Mouse (Mus musculus): ENCODE measurements around the gene Cacna2d1.

DNA sequence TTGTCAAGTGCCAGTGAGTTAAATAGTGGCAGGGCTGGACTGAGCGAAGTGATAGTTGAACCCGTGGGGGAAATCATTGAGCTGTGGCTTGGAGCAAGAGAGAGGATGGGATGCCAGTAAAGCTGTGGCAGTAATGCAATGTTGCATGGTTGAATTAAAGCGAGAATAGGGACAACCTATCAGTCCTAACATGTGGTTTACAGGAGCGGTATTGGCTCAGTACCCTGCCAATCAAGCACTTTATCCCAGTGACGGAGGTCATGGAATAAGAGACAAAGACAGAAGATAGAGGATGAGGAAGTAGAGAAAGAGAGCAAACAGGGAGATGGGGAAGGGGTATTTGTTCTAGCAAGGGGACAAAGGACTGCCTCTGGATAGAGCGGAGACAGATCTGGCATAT, 187.6 kb downstream of the Cacna2d1 start:
- TF ChIP-seq POLR2A (IDR thresholded peaks at IDR 0.05; ENCODE audit: insufficient read depth, low read depth, low read length) (no peak), CTCF (IDR thresholded peaks at IDR 0.05; ENCODE audit: insufficient read depth, low read depth, low read length) (no peak)
